Comparison of ENCODE assay signal across 16 mouse cellular contexts in genomic region chr10:98500315-98500714, GRCm38 (mm10).
"Had no signal": no experiment of that assay in that cellular context is flagged by ENCODE, and none has a peak within 500 bp of the region (broad histone marks: within the 10 kb centered on the region; RNA-seq: fewer than 3 reads in every experiment).

No protein-coding gene starts in this region.

- H3K4me3 ChIP-seq: neural tube, embryonic 13.5 days; neural tube, embryonic 15.5 days; stomach, embryonic 15.5 days had no signal

- DNase-seq: retina, postnatal 1 day; right cerebral cortex, adult 18-20 months; right cerebral cortex, postnatal 14 days; right cerebral cortex, postnatal 25 days; right cerebral cortex, postnatal 4 days; spleen, adult 18-20 months; thymus, adult 18-20 months; thymus, adult 2 months; thymus, postnatal 14 days; thymus, postnatal 25 days; thymus, postnatal 36 days; thymus, postnatal 4 days had no signal

- H3K36me3 ChIP-seq: neural tube, embryonic 13.5 days; neural tube, embryonic 15.5 days; stomach, embryonic 15.5 days had no signal

- H3K27me3 ChIP-seq: neural tube, embryonic 13.5 days; neural tube, embryonic 15.5 days; stomach, embryonic 15.5 days had no signal

- H3K4me1 ChIP-seq: neural tube, embryonic 13.5 days; neural tube, embryonic 15.5 days; stomach, embryonic 15.5 days had no signal

- H3K9ac ChIP-seq: neural tube, embryonic 13.5 days; neural tube, embryonic 15.5 days; stomach, embryonic 15.5 days had no signal

- H3K27ac ChIP-seq: neural tube, embryonic 13.5 days; neural tube, embryonic 15.5 days; stomach, embryonic 15.5 days; stomach, postnatal 0 days had no signal
